Mouse (Mus musculus) brown adipose tissue, adult 24 weeks (tissue): ENCODE data around the gene Ptpra. TPM values are rescaled to one million over a fixed set of nuclear protein-coding genes. Genes with fewer than 3 reads are reported as not detected.
A peak's percentile ranks its signal among the peaks of the same experiment; 100 is the strongest.
"Not testable (repeated sequence)": the region's sequence is repeated elsewhere in the genome, so short reads cannot be mapped to it uniquely, and the experiment has no call there.

ENCODE experiments used
- H3K27ac ChIP-seq: fragments of 200-500 bp; replicated peaks from 2 replicates; pipeline ENCODE4 v1.5.1; 2012; ENCODE audit warnings: low read depth, mild to moderate bottlenecking, low read length
- H3K4me1 ChIP-seq: fragments of 200-500 bp; 2 replicates; pipeline ENCODE4 v1.6.1; 2012; ENCODE audit warnings: low read length, mixed read lengths; ENCODE audit not compliant: control insufficient read depth, insufficient read depth, insufficient read length
- H3K4me3 ChIP-seq: fragments of 200-500 bp; 2 replicates; pipeline ENCODE4 v1.5.1; 2012; ENCODE audit warnings: low read depth, mild to moderate bottlenecking, low read length, moderate library complexity; ENCODE audit not compliant: insufficient read depth
- polyA plus RNA-seq: library from polyadenylated mRNA; stranded (reverse); fragments of >200 nt; gene quantifications from 2 replicates; pipeline ENCODE4 v1.2.4, GENCODE M21; 2012; ENCODE audit not compliant: missing spikeins, insufficient read depth, insufficient read length

Ptpra gene
- polyA plus RNA-seq, 1 experiment = 52.5 TPM

- H3K4me3 ChIP-seq = no peak overlapping the region
- H3K4me1 ChIP-seq = no peaks in the 10 kb centered on the region
- H3K27ac ChIP-seq = no peak overlapping the region
Measured at GRCm38 (mm10) chr2:130538876-130539546, 88.9 kb downstream of the Ptpra start.

- Histone ChIP-seq H3K27ac (no peak overlapping the region), H3K4me3 (no peak overlapping the region), H3K4me1 (no peaks in the 10 kb centered on the region)
Measured at GRCm38 (mm10) chr2:130540266-130540665, 90.2 kb downstream of the Ptpra start.

GRCm38 (mm10) chr2:130546957-130547356 is 96.9 kb downstream of the Ptpra start:
- Histone ChIP-seq H3K27ac (no peak overlapping the region), H3K4me1 (no peaks in the 10 kb centered on the region), H3K4me3 (no peak overlapping the region)

- Histone ChIP-seq H3K27ac (no peak overlapping the region), H3K4me3 (no peak overlapping the region), H3K4me1 (no peaks in the 10 kb centered on the region)
Measured at GRCm38 (mm10) chr2:130554841-130555240, 104.8 kb downstream of the Ptpra start.

- H3K4me3 ChIP-seq = no peak overlapping the region
Measured at GRCm38 (mm10) chr2:130556292-130556691, 106.2 kb downstream of the Ptpra start.

GRCm38 (mm10) chr2:130557462-130557861 is 107.4 kb downstream of the Ptpra start:
- H3K4me3 ChIP-seq = no peak overlapping the region
- H3K4me1 ChIP-seq = no peaks in the 10 kb centered on the region
- no peak overlapping the region for H3K27ac ChIP-seq

More at GRCm38 (mm10) chr2:130556292-130556691, 106.2 kb downstream of the Ptpra start:
- Histone ChIP-seq H3K4me1 (no peaks in the 10 kb centered on the region), H3K27ac (no peak overlapping the region)

GRCm38 (mm10) chr2:130558015-130558414 is 107.9 kb downstream of the Ptpra start:
- H3K27ac ChIP-seq = no peak overlapping the region
- 0 out of 2 replicates have a peak, but pooled peaks cover 3% of the 10 kb centered on the region for H3K4me1 ChIP-seq
- no peak overlapping the region for H3K4me3 ChIP-seq

DNA sequence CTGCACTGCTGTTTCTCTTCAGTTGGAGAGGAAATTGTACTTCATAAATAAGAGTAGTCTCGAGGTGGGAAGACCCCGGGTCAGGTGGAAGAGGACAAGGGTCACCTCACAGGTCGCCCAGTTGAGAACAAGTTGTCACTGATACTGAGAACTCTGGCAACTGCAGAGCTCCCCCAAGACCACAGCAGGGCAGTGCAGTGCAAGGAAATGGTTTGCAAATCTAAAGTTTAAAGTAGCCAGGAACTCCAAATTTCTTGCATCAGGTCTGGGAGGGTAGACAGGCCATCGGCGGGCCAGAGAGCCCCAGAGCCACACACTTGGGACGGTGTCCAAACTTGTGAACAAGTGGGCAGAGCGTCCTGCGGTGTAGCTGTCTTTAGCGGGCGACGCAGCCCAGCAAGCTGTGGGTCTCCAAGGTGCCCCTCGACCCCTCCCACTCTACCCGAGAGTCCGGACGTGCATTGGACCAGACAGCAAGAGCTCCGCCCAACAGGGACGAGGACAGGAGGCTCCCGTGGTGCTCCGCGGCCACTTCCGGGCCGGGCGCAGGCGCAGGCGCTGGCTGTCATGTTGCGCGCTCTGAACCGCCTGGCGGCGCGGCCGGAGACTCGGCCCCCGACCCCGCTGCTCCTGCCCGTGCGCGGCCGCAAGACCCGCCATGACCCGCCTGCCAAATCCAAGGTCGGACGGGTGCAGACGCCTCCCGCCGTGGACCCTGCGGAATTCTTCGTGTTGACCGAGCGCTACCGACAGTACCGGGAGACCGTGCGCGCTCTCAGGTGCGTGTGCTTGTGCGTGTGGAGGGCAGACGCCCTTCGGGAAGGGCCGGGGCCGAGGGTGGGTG is 113.4 kb downstream of the Ptpra start, which contains the start of gene Mrps26:
Gene Mrps26, plus strand, starts transcription at position 531 of the 844 bp plus-strand sequence.
- Histone ChIP-seq H3K27ac (peak within 1 kb of the TSS; percentile 38), H3K4me3 (peak within 1 kb of the TSS; percentile 72), H3K4me1 (peaks cover 8% of the 10 kb centered on the region; the same call in 1 of the 2 replicates)

DNA sequence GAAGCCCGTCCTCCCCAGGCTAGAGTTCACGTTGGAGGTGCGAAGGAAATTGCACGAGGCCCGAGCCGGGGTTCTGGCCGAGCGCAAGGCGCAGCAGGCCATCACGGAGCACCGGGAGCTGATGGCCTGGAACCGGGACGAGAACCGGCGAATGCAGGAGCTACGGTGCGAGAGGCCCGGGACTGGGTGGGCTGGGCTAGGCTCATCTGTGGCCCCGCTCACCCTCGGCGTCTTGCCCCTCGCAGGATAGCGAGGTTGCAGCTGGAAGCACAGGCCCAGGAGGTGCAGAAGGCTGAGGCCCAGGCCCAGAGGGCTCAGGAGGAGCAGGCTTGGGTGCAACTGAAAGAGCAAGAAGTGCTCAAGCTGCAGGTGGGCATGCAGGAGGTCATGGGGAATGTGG is 114.0 kb downstream of the Ptpra start:
- Histone ChIP-seq H3K4me1 (peaks cover 8% of the 10 kb centered on the region; the same call in 1 of the 2 replicates), H3K27ac (no peak overlapping the region), H3K4me3 (peak overlapping the region; percentile 72)

GRCm38 (mm10) chr2:130564983-130565382 is 114.9 kb downstream of the Ptpra start:
- Histone ChIP-seq H3K27ac (no peak overlapping the region), H3K4me3 (peak overlapping the region; percentile 72), H3K4me1 (peaks cover 8% of the 10 kb centered on the region; the same call in 1 of the 2 replicates)

DNA sequence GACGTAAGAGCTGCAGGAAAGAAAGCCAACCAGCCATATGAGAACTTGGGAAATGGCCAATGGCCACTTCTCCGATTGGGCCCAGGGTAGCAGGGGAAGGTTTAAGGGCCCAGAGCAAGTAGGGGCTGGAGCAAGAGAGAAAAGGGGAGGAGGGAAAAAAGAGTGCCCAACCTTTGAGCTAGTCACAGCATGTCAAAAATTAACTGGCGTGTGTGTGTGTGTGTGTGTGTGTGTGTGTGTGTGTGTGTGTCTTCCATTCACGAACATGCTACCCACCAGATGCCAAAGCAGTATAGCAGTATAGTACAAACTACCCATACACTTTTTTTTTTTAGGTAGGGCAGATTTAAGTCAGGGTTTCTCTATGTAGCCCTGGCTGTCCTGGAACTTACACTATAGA is 118.8 kb downstream of the Ptpra start:
- Histone ChIP-seq H3K4me3 (no peak overlapping the region), H3K4me1 (peaks cover 5% of the 10 kb centered on the region; the same call in 1 of the 2 replicates), H3K27ac (no peak overlapping the region)

- no peak overlapping the region for H3K4me3 ChIP-seq
- H3K27ac ChIP-seq = no peak overlapping the region
- 0 out of 2 replicates have a peak, but pooled peaks cover under 1% of the 10 kb centered on the region for H3K4me1 ChIP-seq
Measured at GRCm38 (mm10) chr2:130569926-130570325, 119.8 kb downstream of the Ptpra start.

DNA sequence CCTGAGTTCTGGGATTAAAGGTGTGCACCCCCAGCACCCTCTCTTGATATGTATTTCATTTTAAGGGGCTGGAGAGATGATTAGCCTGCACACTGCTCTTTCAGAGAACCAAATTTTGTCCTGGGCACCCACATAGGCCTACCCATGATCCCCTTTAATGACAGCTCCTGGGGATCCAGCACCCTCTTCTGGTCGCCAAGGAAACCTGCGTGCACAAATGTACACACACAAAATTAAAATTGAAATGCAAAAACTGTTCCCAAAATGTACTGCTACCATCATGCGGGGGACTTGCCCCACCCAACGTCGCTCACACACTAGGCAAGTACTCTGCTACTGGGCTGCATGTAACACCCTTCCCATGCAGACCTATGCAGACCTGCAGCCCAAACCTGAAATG is 124.9 kb downstream of the Ptpra start:
- H3K27ac ChIP-seq = no peak overlapping the region
- H3K4me1 ChIP-seq = no peaks in the 10 kb centered on the region

GRCm38 (mm10) chr2:130575873-130576272 is 125.8 kb downstream of the Ptpra start, which contains the start of gene Oxt:
Gene Oxt, plus strand, starts transcription at chr2:130576173.
- Histone ChIP-seq H3K4me3 (peak within 1 kb of the TSS; percentile 22; the same call in 1 of the 2 replicates), H3K4me1 (no peaks in the 10 kb centered on the region), H3K27ac (no peak within 1 kb of the TSS)

More for the DNA sequence above, 124.9 kb downstream of the Ptpra start:
- no peak overlapping the region for H3K4me3 ChIP-seq

- H3K27ac ChIP-seq, H3K4me1 ChIP-seq: not testable (repeated sequence)
- peak overlapping the region; percentile 22; the same call in 1 of the 2 replicates for H3K4me3 ChIP-seq
Measured at GRCm38 (mm10) chr2:130576564-130576963, 126.5 kb downstream of the Ptpra start.
